Mouse (Mus musculus): ENCODE data around the gene Pxk.
A peak's percentile ranks its signal among the peaks of the same experiment; 100 is the strongest.

The Pxk gene

DNA sequence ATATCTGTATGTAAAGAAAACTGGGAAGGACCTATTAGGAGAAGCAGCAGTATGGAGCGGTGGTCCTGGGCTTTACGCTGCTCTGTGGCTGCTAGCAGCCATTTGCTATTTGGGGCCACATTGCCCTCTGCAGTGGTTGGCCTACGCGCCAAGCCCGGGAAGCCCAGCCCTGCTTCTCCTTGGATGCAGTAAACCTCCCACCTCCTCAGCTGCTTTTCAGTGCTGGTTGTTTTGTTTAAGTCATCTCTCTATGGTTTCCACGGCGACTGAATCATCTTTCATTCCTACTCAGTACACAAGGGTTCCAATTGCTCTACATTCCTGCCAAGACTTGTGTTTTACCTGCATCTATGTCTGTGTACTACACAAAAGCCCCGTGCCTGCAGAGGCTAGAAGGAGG lies 50.8 kb downstream of the Pxk start:
- DNase-seq, result no peak

DNA sequence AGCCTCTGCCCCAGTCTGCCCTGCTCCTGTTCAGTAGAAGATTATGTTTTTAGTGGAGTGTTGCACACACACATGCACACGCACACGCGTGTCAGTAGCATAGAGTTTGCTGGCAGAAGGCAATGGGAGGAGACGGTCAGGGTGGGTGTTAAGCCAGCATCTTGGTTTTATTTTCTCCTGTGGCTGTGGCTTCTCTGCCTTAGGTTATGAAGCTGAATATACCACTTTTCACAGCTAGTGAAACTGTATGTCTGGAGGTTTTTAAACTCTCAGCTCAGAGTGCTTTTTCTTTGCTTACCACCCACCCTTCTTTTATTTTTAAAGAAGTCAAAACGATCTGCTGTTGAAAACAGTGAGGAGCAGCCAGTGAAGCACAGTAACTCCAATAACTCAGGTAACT lies 53.7 kb downstream of the Pxk start:
- DNase-seq, result no peak

DNA sequence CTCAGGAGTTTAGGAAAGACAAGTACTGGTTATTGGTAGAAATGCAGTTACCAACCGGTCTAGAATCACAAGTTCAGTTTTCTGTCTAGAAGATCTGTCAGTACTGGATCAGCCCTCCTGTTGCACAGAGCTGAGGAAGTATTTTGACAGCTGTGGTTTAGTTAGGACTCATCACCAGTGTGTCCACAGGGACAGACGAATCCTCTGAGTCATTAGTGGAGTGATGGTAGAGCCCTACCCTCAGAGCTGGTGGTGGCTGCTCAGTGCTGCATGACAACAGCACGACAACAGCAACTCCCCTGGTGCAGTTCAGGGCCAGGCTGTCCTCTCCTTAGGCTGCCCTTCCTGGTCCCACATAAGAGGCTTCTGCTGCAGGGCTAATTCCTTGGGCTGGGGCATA lies 56.1 kb downstream of the Pxk start:
- DNase-seq, result no peak

DNA sequence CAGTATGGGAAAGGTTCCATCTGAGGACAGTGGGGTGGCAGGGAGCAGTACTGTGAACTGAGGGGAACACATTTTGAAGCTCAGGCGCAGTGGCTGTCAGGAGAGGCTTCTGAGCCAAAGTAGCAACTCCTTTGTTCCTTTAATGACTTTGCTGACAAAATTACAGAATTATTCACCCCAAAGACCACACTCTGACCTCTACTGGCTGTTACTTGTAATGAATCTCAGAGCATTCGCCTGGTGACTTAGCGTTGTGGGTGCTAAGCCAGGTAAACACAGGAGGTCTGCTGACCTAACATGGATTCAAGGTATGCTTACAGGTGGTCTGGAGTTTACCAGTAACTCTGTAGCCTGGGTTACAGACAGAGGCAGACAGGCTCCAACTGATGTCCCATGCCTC lies 58.9 kb downstream of the Pxk start:
- no peak for DNase-seq

DNA sequence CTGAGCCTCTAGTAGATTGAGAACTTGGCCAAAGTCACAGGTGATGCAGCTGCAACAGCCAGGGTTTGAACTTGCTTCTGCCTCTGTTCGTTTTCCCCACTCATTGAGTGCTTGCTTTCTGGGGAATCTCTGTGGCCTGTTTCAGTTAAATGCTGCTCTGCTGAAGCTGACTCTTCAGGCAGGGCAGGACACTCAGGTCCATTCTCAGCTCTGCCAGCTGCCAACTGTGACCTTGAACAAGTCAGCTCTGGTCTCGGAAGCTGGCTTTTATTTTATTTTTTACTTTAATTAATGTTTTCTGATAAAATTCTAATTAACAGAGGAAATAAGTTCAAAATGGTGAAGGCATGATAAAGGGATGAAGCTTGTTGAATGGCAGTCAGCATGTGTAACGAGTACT lies 60.7 kb downstream of the Pxk start:
- no peak for DNase-seq

DNA sequence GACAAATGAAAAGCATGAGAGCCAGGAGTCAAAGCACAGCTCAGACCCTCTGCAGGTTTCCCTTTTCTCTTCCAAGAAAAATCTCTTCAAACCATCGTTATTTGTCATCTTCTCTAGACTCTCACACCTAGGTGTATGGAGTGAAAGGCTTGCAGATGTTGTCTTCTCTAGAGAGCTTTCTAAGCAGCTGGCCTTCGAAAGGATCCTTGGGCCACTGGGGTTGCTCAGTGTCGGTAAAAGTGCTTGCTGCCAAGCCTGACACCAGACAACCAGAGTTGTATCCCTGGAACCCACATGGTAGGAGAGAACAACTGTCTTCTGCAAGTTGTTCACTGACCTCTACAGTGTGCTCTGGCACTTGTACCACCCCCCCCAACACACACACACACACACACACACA lies 61.1 kb downstream of the Pxk start:
- DNase-seq, result no peak

DNA sequence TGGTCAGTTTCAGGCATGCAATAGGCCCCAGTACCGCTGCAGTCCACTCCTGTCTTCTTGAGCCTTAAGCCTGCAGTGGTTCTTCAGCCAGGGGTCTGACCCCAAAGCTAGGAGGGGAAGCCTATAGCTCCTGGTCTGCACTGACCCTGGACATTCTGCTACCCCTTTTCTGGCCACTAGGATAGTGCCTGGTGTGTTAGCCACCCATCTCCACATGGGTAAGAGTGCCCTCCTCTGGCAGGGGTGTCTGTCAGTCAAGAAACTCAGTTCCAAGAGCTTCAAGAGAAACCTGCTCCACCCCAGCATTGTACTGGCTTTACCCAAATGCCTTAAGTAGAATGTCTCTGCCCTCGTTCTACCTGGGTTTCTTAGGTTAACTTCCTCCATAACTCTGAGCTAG lies 63.8 kb downstream of the Pxk start:
- DNase-seq, result no peak

DNA sequence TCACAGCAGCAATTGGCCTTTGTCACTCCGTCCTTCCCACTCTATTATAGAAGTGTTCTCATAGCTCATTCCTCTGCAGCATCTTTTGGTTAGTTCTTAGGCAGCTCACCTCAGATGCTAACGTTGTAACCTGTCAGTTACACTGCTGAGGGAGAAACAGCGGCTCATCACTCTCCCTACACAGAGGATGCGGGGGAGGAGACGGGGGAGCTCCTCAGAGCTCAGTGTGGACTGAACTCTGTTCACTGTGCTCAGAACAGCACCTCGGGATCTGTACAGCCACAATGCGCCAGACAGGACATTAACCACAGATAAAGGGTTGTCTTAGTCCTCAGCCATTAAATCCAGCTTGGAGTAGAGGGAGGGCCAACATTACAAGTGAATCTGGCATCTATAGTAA lies 66.5 kb downstream of the Pxk start:
- DNase-seq, result no peak

DNA sequence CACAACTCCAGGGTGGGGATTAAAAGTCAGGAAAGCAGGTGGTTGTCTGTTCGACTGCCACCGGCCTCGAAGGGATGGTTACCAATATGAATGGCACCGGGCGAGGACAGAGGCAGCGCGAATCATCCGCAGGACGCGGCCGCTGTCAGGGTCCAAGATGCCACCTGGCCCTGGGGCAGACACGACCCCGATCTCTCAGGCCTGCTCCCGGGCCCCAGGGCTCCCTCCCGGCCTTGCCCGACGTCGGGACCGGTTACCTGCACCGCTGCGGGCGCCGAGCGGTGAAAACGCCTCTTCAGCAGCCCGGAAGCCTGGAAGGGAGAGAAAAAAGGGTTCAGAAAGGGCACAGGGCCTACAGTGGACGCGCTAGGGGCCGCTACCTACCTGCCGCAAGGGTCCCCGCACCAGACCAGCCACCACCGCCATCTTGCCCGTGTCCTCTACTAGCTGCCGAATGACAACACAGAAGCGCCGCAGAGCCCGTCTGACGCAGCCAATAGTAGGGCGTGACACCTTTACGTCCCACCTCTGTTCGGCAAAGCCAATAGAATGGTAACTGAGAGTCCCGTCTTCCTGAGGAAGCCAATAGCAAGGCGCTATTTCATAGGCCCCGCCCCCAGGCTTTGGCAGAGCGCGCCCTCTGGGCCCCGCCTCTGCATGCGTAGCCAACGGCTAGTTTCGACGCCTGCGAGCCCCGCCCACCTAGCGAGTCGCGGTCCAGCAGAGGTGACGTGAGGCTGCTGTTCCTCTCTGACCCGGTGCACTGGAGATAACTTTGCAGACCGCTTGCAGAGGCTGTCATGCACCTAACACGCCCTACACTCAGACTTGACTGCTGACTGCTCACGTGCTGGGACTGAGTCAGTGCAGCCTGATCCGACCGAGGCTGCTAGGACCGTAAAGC lies 74.7 kb downstream of the Pxk start, which contains the start of gene Pdhb:
Gene Pdhb (minus strand): TSS at position 519 of the 904 bp plus-strand sequence.
- peak; percentile 99 for DNase-seq

DNA sequence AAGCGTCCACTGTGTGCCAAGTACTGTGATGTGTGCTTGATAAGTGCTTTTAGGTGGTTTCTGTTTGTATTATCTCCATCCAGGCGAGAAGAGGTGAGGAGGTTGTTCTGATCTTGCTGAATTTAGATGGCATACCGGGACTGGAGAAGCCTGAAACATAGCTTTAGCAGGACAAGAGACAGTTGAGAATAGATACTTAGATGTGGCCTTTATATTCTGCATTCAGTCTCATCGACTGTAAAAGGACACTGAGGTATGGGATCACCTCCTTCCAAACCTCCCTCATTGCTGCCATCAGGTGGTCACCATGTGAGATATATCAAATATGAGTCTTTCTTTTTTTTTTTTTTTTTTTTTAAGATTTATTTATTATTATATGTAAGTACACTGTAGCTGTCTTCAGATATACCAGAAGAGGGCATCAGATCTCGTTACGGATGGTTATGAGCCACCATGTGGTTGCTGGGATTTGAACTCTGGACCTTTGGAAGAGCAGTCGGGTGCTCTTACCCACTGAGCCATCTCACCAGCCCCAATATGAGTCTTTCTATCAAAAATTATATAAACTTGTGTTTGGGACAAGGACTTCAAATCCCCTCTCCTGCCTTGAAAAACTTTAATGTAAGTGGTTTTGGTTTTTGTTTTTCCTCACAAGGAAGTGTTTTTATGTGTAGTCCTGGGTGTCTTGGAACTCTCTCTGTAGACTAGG lies 75.7 kb downstream of the Pxk start:
- peak; percentile 40 for DNase-seq

DNA sequence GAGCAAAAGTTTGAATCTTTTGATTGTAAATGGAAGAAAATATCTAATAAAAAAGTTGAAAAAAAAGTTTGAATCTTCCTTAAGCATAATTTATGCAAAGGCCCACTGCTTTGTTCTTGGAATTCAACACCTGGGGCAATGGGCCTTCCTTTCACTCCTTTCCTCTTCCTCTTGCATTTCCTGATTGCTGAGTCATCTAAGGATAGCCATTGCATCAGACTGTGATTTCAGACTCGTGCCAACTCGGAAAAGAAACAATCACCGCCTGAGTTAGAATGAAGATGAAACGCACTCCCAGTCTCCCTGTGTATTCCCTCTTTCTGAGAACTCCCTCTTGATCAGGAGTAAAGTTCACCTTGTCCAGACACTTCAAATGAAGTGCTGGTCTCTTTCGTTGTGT lies 76.6 kb downstream of the Pxk start:
- DNase-seq, result no peak

DNA sequence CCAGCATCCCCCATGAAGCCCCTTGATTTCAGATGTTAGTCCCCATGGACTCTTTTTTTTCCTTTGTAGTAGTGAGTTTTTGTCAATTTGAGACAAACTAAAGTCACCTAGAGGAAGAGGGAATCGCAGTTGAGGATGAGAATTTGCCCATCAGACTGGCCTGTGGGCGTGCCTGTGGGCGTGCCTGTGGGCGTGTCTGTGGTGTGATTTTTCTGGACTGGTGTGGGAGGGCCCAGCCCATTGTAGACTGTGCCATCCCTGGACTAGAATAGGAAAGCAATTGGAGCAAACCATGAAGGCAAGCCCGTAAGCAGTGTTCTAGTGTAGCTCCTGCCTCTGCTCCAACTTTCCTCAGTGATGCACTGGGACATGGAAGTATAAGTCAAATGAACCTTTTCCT lies 78.2 kb downstream of the Pxk start:
- DNase-seq, result no peak

DNA sequence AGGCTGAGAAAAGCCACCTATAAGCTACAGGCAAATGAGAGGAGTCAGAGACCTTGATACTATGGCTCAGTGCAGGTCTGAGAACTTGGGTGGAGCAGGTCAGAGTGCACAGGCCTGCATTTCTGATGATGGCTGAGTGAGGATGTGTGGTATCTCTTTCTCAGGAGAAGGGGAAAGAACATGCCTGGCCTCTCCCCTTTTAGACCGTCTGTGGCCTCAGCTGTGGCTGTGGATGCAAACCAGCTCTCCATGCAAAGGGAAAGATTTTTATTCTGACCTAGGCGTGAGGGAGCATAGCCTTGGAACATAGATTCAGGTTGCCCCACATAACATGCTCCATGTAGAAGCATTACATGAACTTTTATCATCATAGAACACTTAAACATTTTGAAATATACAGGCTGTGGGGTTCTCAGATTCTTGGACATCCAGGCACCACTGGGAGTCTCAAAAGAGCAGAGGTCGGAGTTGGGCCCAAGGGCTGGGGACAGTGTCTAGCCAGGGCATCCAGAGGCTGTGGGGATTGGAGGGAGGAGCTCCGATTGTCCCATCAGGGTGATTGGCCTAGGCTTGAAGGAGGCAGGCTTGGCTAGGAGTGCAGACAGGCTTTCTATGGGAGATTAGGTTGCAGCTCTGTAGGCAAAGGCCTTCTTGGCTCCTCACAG lies 82.5 kb downstream of the Pxk start:
- DNase-seq, result no peak

DNA sequence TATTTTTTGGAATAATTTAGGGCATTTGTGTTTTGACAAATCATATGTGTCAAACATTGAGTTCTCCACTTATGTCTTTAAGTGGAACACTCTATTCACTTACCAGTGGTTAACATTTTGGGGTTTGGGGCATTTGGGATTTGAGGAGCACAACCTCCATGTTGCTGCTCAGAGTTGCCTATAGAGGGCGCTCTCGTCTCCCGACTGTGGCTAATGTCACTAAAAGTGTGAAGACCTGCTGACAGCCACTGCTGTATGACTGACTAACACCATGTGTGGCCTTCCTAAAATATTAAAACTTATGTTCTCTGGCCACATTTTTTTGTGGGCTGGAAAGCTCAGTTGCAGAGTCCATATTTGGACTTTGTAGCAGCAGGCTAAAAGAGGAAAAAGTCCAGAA lies 85.3 kb downstream of the Pxk start:
- no peak for DNase-seq

DNA sequence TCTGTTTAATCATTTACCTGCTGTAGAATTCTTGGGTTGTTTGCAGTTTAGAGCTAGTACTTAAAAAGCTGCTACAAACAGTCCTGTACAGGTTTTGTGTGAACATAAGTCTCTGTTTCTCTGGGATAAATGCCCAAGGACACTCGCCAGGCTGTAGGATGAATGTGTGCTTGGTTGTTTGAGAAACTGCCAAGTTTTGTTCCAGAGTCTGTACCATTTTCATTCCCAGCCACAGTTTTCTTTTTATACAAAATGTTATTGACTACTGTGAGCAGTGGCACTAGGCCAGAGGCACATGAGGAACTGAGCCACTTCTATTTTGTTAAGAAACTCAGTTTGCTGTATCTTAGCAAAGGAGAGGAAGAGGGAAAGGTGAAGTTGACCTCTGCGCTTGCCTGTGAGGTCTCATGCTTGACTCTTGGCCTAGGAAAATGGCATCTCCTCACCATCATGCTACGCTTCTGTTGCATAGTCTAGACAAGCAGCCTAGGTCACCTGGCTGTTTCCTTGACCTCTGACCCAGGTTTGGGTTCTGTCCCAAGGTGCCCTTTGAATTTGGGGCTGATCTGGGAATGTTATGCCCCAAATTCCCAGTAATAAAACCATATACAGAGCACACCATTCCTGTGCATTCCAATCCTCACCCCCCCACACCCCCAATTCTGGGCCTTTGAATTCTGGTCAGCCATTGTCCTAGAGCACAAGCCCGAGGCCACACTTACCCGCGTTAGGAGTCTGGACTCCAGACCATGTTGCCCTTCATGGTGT lies 88.5 kb downstream of the Pxk start:
- DNase-seq, result no peak

DNA sequence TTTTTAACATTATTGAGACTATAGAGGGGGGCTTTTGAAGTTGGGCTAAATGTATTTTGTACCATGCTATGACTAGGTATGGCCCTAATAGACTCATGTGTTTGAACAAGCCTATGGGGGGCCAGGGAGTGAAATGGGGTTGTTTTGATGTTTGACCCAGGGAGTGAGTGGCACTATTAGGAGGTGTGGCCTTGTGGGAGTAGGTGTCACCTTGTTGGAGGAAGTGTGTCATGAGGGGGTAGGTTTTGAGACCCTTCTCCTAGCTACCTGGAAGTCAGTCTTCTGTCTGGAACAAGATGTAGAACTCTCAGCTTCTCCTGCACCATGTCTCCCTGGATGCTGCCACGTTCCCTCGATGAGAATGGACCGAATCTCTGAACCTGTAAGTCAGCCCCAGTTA lies 92.5 kb downstream of the Pxk start:
- DNase-seq, result no peak

DNA sequence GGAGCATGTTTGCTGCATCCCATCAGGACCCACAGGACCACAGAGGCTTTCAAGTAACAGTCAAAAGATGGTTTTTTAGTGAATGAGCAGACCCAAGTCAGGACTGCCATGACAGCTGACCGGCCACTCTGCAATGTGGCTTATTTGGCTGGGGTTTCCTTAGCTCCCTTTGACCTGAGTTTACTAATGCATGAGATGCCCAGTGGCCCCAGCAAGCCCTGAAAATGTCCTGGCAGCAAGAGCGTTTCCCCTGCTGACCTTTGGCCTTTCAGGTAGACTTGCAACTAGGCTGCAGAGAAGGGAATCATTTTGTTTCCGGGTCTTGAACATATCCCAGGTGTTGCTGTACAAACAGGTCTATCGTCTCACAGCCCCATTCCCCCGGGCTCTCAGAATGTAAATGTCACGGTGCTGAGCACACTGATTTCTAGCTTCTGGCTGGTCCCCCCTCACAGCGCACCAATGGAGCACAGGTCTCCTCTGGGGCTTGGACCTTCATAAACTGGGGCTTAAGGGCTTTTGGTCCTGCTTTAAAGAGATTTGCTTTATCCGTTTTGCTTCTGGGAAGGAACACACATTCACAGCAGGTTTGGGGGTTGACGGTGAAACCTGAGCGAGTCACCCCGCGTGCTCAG lies 93.4 kb downstream of the Pxk start:
- no peak for DNase-seq

DNA sequence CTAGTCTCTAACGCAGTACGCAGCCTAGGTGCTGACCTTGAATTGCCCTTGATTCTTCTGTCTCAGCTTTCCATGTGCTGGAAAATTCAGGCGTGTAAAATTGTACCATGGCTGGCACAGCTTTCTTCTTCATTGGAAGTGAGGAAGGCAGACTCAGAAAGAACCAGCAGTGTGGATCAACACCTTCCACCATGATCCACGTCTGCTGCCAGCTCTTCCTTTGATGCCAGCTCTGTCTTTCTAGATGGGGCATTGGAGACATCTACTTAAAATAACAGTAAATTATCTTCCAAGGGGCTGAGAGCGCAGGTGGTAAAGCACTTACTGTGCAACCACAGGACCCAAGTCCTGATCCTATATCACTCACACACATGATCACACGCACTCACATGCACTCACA lies 94.7 kb downstream of the Pxk start:
- DNase-seq, result no peak

DNA sequence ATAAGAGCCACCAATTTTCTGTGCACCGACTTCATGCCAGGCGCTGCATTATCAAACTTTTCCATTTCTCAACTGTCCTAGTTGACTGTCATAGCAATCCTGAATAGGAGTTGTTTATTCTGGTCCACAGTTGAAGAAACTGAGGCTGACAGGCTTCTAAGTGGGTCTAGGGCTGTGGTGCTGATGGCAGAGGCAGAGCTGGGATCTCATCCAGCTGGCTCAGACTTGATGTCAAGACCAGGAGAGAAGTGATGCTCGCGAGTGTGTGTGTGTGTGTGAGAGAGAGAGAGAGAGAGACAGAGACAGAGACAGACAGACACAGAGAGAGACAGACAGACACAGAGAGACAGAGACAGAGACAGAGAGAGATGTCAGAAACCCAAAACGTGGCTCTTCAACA lies 102.8 kb downstream of the Pxk start:
- no peak for DNase-seq

DNA sequence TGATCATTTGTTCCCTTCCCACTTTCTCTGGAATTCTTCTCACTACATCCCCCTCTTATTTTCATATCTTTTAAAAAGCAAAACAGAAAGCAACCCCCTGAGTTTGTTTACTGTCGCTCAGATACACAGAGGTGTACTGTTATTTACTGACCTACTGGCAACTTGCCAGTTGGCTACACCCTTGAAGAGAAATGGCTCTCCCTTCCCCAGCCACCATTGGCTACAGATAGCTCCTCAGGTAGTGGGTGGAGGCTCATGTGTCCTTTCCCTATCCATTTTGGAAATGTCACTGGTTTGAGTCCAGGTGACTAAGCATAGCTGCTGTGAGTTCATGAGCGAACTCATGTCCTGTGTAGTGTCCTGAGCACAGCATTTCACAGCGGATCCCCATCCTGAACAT lies 103.7 kb downstream of the Pxk start:
- DNase-seq, result no peak

DNA sequence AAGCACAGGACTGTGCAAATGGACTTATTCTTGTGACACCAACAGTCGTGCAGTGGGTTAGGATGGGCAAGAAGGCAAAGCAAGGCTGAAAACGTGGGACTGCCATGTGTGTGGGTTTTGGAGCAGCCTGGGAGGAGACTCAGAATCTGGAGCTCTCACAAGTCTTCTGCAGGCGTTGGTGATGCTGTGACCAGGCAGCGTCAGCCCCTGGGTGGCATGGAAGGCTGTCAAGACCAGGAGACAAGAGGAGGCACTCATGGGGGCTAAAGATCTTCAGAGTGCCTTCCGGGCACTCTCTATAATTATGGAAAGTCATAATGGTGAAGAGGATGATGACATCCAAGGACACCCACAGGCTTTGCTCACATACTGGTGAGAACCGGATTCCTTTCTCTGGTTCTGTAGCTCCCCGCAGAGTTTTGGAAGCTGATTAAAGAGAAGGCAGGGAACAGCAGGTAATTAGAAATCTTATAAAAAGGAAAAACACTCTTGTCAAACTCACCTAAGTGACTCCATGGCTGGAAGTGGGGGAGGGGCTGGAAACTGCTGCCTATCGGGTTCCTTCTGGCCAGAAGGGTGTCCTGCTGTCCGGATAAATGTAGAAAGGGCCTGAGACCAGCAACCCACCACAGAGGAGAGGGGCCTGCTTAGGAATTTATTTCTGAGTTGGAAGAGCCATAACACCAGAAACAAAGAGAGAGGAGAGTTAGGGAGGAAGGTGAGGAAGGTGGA lies 108.3 kb downstream of the Pxk start:
- DNase-seq, result no peak

DNA sequence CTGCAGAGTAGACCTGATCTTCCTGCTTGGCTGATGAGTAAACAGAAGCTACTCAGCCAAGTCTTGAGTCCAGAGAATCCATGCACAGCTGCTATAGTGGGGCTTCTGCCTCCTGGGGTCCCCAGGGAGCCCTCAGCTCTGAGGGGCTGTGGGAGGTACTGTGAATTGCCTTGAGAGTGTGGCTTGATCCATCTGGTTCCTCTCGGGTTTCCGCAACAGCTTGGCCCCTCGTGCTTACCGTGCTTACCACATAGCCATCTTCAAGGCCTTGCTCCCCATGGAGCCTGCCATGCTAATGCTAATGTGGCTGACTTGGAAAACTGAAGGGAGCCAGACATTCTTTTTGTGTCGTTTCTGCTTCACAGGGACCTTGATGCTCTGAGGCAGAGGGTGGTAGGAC lies 109.1 kb downstream of the Pxk start:
- DNase-seq, result no peak

Data from cerebellum, adult 11-12 months (tissue).